Mouse (Mus musculus) CD4-positive helper T cell, adult 2 months (primary cell): Measurements from ENCODE around the gene Bricd5.
A peak's percentile ranks its signal among the peaks of the same experiment; 100 is the strongest.

Experiments
- DNase-seq: peaks from one replicate; pipeline ENCODE4 v3.0.0-alpha.2; 2012; ENCODE audit warnings: low read depth, missing footprints, low spot score

Gene Bricd5

GRCm38 (mm10) chr17:24462932-24463331 lies 10.8 kb upstream of the Bricd5 start:
- no peak for DNase-seq

- DNase-seq = peak; percentile 38
These were observed 10.1 kb upstream of the Bricd5 start for GRCm38 (mm10) chr17:24463374-24464133.

- DNase-seq = peak; percentile 0
These were observed 4.9 kb upstream of the Bricd5 start for GRCm38 (mm10) chr17:24468636-24469246.

- no peak for DNase-seq
These were observed 4.3 kb upstream of the Bricd5 start for GRCm38 (mm10) chr17:24469336-24469909.

- peak; percentile 99 for DNase-seq
These were observed 3.6 kb upstream of the Bricd5 start, which contains the start of the genes E4f1 and Pgp for GRCm38 (mm10) chr17:24469910-24470602. TSS of gene E4f1 (minus strand) at chr17:24470313. TSS of gene Pgp (plus strand) at chr17:24470392.

GRCm38 (mm10) chr17:24470701-24471527 lies 2.8 kb upstream of the Bricd5 start:
- no peak for DNase-seq

GRCm38 (mm10) chr17:24472512-24472911 lies 1.2 kb upstream of the Bricd5 start:
- no peak for DNase-seq

GRCm38 (mm10) chr17:24474557-24474956 lies 873 bp downstream of the Bricd5 start:
- DNase-seq = no peak

- DNase-seq = no peak
These were observed 1.9 kb downstream of the Bricd5 start for GRCm38 (mm10) chr17:24475586-24475985.

GRCm38 (mm10) chr17:24476022-24476776 lies 2.5 kb downstream of the Bricd5 start:
- no peak for DNase-seq

GRCm38 (mm10) chr17:24477053-24477984 lies 3.6 kb downstream of the Bricd5 start:
- no peak for DNase-seq

- no peak for DNase-seq
These were observed 4.4 kb downstream of the Bricd5 start for GRCm38 (mm10) chr17:24477985-24478600.

- DNase-seq = peak; percentile 95
These were observed 5.1 kb downstream of the Bricd5 start, which contains the start of gene Mlst8 for GRCm38 (mm10) chr17:24478663-24479380. TSS of gene Mlst8 (minus strand) at chr17:24479078.

GRCm38 (mm10) chr17:24479431-24479830 lies 5.7 kb downstream of the Bricd5 start:
- no peak for DNase-seq

GRCm38 (mm10) chr17:24480201-24480826 lies 6.6 kb downstream of the Bricd5 start:
- no peak for DNase-seq

- no peak for DNase-seq
These were observed 7.5 kb downstream of the Bricd5 start for GRCm38 (mm10) chr17:24481027-24481815.

GRCm38 (mm10) chr17:24483495-24483894 lies 9.8 kb downstream of the Bricd5 start:
- no peak for DNase-seq
